Mouse (Mus musculus) v-Abl transformed pro-B cells (cell line): ENCODE results near the gene Ipo13.

Source experiments
- in situ Hi-C, 2 experiments: fragments of 400-800 bp; cut with MboI; formaldehyde crosslinking; loops; one replicate each; pipeline ENCODE4 v1.15.1; 2025; ENCODE audit not compliant: unreplicated experiment in 2 of 2

The Ipo13 gene

GRCm38 (mm10) chr4:117885994-117886393, 28.8 kb downstream of the Ipo13 start:
- in situ Hi-C loops: loop anchor here in 1 of 2 experiments (5.0 kb wide), 1 partner anchor 41 kb away; the partner anchor contains the start of gene Artn

GRCm38 (mm10) chr4:117885093-117885492, 29.7 kb downstream of the Ipo13 start:
- in situ Hi-C loops: loop anchor here in 1 of 2 experiments (5.0 kb wide), 1 partner anchor 42 kb away; the partner anchor contains the start of gene Artn

DNA sequence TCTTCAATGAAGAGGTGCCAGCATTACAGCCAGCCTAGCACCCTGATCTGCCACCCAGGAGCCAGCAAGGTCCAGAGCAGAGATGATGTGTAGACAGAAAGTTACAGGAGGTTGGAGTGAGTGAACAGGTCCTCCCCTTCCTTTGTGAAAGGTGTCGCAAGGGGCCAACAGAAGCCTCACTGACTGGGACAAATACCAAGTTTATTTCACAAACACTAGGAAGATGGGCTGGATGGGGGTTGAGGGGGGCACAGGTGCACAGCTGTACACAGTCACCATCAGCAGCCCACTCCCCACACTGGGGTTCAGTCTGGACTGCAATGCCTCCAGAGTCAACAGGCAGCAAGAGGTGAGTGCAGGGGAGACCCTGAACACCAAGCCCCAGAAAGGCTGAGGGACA, 30.7 kb downstream of the Ipo13 start:
- in situ Hi-C loops: no loop called here

DNA sequence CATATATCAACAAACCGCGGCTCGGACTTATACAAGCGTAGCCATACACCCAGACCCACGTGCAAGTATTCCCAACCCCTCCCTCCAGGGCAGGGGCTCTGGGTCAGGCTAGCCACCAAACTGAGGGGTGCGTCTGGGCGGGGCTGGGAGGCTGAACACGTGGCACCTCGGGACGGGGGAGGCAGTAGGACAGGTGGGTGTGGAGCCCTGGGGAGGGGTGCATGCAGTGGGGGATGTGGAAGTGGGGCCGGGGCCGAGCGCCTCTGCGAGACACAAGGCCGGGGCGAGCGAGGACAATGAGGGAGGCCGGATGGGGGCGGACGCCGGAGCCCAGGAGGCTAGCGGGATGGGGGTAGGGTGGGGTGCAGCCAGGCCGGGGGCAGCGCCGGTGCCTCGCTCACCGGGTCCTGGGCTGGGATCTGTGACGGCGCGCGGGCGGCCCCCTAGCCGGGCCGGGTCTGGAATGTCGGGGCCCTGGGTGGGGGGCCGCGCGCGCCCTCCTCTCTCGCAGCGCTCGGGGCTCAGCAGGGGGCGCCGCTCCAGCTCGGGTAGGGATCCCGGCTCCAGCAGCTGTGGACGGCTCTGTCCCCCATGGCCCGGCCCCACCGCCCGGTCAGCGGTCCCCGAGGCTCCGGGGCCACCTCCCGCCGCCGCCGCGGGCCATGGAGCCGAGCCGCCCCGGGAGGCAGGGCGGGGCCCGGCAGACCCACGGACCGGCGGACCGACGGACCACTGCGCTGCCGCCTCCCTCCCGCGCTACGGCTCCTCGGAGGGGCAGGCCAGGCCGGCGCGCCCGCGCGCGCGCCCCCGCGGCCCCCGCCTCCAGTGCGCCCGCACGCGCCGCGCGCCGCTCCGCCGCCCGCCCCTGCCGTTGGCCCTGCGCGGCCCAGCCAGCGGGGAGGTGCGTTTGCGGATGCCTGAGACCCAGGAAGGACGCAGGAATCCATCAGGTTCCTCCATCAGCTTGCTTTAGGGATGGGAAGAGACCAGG, 31.8 kb downstream of the Ipo13 start, which contains the start of gene B4galt2:
B4galt2 (minus strand) TSS at position 787 of the 991 bp plus-strand sequence.
- in situ Hi-C loops: no loop called here

DNA sequence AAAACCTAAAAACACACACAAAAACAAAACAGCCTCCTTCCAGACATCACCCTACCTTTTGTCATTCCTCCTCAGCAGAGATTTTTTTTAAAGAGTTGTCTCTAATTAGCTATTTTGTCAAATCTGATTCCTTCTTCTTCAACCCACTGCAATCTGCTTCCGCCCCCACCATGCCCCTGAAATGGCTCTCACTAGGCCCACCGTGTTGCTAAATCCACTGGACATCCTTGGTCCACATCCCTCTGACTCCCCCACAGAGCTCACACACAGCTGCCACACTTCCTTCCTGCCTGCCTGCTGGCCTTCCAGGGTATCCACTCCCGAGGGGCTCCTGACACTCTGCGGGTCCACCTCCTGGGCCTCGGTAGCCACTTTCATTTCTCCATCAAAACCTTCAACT, 36.1 kb downstream of the Ipo13 start:
- in situ Hi-C loops: no loop called here

DNA sequence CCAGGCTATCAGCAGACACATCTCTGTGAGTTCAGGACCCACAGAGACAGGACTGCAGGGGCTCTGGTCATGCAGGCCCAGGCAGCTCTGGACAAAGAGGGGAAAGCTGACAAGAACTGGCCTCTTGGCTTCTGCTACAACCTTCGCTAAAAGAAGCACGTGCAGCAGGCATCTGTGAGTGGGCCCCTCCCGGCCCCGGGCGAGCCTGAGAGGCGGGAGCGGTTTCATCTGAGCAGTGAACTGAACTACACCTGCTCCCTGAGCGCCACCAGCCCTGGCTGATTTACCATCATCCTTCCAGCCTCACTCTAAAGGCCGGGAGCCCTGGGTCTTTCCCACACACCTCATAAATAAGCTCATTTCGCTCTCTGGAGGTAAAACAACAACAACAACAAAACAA, 36.5 kb downstream of the Ipo13 start:
- in situ Hi-C loops: no loop called here

DNA sequence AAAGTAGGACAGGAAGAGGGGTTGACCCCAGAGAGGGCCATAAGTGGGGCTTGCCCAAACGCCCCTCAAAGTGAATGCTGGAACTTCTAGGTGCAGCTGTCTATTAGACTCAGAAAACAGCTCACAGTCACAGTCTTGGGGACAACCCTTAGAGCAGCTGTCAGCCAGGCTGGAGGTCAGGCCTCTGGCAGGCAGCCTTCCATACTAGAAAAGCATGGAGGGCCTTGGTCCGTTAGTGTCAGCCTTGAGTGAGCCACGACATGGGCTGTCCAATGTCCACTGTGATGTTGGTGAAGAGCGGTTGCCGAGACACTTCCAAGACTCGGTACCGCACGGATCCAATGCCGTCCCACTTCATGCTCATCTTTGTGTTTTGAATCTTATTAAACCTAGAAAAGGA, 41.2 kb downstream of the Ipo13 start:
- in situ Hi-C loops: no loop called here

DNA sequence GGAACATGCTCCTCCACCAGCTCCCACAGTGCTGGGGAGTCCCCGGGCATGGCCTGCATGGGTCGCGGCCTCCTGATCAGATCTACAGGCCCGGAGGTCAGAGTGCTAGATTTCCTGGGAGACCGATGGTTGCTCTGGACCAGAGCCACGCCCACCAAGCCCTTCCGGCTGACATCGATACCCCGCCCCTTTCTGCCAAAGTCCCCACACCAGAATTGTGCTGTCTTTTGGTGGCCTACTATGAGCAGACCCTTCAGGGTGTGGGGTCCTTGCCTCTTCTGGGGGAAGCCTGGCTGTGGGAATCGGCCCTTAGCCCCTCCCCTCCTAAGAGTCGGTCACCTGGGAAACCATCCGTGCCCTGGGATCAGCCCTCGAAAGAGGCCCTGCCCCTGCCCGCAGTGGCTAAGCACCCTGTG, 42.3 kb downstream of the Ipo13 start, which contains the start of gene Ccdc24:
Ccdc24 (minus strand) TSS at position 87 of the 416 bp plus-strand sequence.
- in situ Hi-C loops: no loop called here

DNA sequence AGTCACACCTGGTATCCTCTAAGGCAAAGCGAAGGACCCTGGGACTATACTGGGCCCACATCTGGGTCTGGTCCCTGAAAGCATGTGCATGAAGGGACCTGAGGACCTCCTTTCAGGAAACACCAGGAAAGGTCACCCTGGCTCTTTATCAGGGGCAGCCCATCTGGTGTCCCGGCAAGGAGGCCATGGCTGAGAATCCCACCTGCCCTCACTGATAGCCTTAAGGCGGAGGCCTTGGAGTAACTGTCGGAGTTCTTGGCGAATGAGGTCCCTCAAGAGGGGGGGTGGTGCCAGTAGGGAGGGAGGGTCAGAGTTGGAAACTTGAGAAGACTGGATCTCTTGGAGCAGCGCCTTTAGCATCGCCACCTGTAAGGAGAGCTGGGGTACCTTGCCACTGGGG, 43.0 kb downstream of the Ipo13 start:
- in situ Hi-C loops: no loop called here

DNA sequence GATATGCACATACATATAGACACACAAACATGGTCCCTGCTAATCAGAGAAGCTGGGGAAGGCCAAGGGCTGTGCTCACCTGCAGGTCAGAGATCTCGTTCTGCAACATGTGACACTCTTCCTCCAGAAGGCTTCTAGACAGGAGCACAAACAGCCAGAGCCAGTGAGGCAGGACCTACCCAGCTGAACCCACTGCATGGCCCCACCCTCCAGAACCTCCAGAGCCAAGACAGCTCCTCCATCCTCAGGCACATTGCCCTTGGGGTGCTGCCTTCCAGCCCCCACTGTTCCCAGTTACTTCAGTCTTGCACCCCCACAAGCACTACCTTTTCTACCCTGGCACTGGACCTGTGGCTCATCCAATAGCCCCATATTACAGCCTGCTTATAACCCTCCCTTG, 44.4 kb downstream of the Ipo13 start:
- in situ Hi-C loops: no loop called here

DNA sequence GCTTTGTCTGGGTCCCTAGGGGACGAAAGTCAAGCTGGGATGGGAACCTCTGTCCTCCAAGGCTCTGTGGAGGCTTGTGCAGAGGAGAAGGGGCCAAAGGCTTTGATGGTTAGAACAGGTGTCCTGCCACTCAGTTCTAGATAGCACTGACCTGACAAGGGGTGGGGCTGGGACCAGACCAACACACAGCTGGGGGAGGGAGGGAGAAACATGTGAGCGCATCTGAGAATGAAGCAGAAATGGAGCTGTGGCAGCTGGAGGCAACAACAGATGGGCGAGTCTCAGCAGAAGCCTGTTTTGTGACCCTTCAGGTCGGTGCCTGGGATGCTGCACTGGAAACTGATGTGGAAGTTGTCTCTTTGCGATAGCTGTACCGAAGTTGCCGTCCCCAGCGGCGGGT, 45.5 kb downstream of the Ipo13 start:
- in situ Hi-C loops: no loop called here

- in situ Hi-C loops: no loop called here
Measured at GRCm38 (mm10) chr4:117867823-117868222, 47.0 kb downstream of the Ipo13 start.

DNA sequence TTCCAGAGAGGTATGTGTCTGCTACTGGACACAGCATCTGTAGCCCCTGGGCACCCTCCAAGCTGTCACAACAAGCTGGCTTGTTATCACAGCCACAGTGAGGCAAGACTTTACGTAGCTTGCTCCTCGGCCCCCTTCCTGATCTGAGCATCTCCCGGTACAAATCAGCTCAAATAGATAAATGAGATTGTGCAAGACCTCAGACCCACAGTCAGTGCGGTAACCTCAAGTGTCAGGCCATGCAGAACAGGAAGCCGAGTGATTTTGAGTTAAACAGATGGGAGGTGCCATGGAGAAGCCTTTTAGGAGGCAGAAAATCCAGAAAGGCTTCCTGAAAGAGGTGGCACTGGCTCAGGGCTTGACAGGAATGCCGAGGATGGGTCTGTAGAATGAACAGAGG, 47.8 kb downstream of the Ipo13 start:
- in situ Hi-C loops: no loop called here

- in situ Hi-C loops: no loop called here
Measured at GRCm38 (mm10) chr4:117866083-117866482, 48.7 kb downstream of the Ipo13 start.

- in situ Hi-C loops: no loop called here
Measured at GRCm38 (mm10) chr4:117862823-117863222, 52.0 kb downstream of the Ipo13 start.

DNA sequence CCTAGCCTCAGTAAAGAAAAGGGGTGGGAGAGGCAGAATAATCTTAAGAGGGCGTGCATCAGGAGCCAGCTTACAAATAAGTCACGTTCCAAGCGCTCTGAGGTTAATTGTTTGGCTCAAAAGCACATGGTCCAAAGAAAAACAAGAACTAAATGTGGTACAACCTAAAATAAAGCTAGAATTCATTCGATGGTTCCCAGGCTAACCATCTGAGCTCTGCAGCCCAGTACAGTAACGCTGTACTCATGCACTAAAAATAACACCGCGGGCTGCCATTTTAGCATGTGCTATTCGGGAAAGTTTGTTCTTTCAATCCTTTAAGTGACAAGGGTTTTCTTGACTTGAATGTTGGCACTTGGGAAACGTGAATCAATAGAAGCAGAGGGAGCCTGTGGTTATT, 54.2 kb downstream of the Ipo13 start:
- in situ Hi-C loops: no loop called here

- in situ Hi-C loops: loop anchor here in 1 of 2 experiments (10.0 kb wide), 1 partner anchor 154 kb away; no protein-coding TSS in a partner anchor
Measured at GRCm38 (mm10) chr4:117858794-117859193, 56.0 kb downstream of the Ipo13 start.

DNA sequence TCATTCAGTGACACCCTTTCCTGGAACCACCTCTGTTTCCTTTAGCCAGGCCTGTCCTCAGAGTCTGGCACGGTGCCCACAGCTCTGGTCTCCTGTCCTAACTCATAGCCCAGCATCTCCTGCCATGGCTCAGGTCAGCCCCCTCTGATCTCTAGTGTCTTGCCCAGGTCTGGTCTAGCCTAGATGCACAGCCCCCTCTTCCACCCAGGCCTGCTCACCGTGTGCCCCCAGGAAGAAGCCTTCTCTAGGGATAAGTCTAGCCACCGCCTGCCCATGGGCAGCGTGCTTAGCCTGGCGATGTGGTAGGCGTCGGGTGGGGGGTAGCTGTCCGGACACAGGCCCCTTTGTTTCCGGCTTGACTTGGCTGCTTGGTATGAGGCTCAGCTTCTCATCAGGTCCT, 59.7 kb downstream of the Ipo13 start:
- in situ Hi-C loops: loop anchor here in 1 of 2 experiments (10.0 kb wide), 1 partner anchor 150 kb away; no protein-coding TSS in a partner anchor

GRCm38 (mm10) chr4:117852152-117852868, 62.5 kb downstream of the Ipo13 start:
- in situ Hi-C loops: loop anchor here in 1 of 2 experiments (10.0 kb wide), 1 partner anchor 148 kb away; no protein-coding TSS in a partner anchor

- in situ Hi-C loops: loop anchor here in 1 of 2 experiments (10.0 kb wide), 1 partner anchor 146 kb away; no protein-coding TSS in a partner anchor
Measured at GRCm38 (mm10) chr4:117850871-117851270, 63.9 kb downstream of the Ipo13 start.

DNA sequence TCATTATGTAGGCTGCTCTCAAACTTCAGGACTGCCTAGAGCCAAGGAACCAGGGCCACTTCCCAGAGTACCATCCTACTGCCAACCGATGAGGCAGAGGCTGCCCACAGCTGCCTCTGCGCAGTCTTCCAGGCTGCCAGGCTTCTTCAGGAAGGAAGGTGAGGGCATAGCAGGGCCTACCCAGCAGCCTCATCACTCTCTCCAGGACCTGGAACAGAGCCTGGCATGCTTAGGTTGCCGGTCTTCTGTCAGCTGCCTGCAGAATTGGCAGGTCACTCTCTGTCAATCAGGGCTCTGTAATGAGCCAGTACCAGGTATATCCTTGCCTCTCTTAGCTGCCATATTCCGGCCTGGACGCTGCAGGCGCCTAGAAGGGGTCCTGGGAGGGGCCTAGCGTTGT, 64.6 kb downstream of the Ipo13 start:
- in situ Hi-C loops: loop anchor here in 1 of 2 experiments (10.0 kb wide), 1 partner anchor 145 kb away; no protein-coding TSS in a partner anchor
